Mouse (Mus musculus): Measurements from ENCODE around the gene Cabcoco1.

Cabcoco1 gene

DNA sequence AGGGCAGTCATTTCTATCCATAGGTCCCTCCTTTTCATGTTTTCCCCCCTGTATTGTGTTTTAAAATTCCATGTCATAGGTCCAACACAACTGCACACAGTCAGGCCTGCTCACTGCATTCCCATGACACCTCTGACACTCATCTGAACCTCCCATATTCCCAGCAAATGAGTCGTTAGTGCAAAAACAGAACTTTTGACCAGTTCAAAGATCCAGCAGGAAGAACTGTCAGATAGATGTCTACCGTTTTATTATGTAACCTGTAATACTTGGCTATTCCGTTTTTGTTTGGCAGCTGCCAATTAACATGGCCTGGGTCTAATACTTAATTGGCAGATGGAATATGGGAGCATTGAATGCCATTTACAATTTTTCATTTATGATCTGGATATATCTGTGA is 34.0 kb downstream of the Cabcoco1 start:
- DNase-seq (ENCODE audit: low spot score in 2 of 2): no peak

DNA sequence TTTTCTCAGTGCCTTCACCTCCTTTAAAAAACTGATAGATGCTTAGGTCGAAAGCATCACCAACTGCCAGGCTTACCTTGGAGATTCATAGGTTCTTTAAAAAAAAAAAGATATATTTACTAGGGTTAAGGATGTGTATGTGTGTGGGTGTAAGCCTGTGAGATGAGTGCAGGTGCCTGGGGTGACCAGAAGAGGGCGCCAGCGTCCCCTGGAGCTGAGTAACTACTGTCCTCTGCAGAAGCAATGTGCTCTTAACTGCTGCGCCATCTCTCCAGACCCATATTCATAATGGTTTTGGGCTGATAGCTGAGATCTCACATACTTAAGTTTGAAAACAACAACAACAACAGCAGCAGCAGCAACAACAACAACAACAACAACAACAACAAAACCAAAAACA is 35.5 kb downstream of the Cabcoco1 start:
- DNase-seq (ENCODE audit: low spot score in 2 of 2): no peak

DNA sequence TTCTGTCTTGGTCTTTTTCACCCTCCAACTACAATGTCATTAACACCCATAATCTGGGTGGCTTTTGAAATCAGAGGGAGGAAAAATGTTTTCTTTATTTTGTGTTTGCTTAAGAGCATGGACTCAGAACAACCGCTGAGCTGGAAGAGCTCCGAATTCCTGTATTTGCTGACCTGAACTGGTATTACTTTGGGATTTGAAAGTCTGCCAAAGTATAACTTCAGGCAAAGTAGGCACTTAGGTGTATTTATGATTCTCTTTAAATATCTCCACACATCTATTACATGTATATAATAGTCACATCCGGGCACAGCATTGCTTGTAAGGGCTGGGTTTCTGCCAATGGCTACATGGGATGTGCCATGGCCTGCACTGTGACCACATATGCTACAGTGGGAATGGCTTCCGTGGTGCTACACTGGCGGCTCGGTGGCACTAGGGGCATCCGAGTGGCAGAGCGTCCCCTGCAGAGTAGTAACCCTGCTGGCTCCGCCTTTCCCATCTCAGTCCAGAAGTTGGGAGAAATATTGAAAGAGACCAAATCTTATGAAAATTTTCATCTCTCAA is 37.0 kb downstream of the Cabcoco1 start:
- DNase-seq (ENCODE audit: low spot score in 2 of 2): no peak

DNA sequence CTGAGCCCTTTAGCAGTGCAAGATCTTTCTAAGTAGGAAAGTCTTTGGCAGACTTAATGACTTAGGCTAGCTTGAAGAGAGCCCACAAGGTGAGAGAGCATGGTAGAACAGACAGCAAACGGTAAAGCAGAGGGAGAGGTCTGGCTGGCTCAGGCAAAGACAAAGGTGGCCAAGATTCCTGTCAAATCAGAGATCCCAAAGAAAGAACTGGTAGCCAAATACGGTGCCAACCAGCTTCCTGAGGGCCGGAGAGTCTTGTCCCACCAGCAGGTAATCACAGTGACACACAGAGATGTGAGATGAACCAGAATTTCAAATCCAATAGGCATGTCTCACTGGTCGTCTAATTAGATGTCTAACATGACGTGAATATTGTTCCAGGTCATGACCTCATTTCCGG is 40.6 kb downstream of the Cabcoco1 start:
- DNase-seq (ENCODE audit: low spot score in 2 of 2): no peak

DNA sequence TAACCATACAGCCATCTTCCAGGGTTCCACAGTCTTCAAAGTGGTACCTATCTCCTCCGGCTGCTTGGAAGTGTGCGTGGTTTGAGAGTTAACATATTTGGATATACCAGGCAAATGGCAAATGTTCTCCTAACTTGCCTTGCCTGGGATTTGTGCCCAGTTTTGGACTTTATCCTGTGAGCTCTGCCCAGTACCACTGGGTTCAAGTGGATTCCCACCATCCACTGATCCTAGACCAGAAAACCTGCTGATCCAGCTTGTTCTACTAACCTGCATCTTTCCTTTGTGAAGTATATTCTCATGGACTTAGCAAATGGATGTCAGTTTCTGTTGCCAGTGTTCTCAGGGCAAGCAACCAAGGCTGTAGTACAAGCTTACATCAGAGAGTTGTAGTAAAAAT is 46.5 kb downstream of the Cabcoco1 start:
- DNase-seq (ENCODE audit: low spot score in 2 of 2): no peak

DNA sequence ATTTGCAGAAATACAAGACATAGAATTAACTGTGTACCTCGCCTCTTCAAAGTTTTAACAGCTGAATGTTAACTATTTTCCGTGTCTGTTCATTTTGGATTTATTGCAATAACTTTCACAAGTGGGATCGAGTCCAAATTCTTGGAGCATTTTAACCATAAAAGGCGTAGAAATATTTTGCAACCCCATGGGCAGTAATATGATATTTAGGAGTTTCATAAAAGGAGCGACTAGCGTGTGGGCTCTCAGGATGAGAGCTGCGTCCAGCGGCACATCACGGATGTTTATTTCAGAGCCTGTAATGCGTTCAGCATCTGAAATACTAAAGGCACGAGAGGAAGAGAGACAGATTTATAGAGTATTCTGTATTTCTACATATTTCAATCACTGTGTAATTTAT is 50.1 kb downstream of the Cabcoco1 start:
- no peak for DNase-seq (ENCODE audit: low spot score in 2 of 2)

DNA sequence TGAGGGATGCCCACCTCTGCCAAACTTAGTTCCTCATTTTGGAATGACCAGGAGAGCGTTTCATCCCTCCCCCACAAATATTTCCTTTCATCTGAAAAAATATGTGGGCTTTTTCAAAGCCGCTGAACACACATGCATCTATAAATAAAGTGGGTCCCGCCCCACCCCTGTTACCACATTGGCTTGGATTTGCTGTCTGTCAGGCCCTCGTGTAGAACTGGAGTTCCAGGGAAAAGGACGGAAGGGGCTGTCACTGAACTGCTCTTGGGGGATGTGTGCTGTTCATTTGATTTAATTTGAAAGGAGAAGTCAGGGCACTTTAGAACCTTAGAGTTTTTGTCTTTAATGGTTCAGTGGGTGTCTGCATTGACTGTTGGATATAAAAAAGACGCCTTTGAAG is 50.9 kb downstream of the Cabcoco1 start:
- DNase-seq (ENCODE audit: low spot score in 2 of 2): no peak

DNA sequence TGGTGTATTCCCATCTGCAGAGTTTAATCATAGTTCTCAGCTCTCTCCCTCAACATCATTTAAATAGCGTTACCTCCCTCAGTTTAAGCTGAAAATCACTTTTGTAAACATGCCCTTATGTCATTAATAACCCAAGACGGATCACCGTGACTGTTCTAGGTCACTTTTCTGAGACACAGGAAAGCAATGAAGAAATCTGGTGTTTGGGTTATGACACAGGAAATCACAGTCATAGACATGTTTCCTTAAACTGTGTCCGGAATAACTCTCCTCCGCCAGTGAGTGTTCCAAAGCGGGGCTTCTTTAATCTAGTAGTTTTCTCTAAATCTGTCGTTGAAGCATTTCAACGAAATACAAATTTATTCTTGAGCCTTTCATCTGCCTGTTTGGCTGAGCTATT is 68.9 kb downstream of the Cabcoco1 start:
- DNase-seq (ENCODE audit: low spot score in 2 of 2): no peak

DNA sequence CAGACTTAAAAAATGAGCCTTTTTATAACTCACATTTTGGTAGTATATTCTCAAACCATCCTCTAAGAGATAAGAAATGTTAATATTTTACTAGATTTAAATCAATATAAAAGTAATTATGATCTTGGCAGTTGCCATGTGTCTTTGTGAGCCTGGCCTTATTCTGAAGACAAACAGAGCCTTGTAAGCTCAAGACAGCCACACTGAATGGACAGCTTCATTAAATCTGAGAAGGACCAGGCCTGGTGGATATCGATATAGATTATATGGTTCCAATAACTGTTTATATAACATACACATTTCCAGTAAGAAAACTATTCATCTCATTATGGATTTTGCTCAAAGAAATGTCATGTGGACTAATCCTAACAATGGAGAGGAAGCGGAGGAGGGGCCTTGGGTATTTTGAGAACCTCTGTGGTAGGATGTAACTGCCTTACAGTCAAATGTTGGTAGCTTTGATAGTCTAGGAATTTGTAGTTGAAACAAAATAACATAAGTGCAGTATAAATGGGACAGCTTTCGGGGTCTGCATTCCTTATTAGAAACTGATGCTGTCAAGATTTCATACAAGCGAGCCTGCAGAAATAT is 75.9 kb downstream of the Cabcoco1 start:
- no peak for DNase-seq (ENCODE audit: low spot score in 2 of 2)

DNA sequence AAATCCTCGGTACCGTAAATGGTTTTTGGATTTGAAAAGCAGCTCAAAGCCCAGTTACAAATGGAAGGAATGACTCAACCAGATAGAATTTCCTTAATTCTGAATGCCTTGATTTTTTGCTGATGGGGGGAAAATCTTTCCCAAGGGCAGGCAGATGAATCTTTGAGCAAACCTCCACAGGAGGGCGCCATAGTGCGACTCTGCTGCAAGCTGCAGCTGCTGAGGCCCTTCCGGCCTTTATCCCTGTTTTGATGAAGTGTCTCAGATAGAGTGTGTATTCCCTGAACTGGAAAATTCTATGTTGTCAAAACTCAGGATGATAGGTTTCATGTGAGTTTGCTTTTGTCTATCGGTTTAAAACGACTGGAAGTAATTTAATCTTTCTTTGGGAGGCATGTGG is 76.8 kb downstream of the Cabcoco1 start:
- DNase-seq (ENCODE audit: low spot score in 2 of 2): peak; percentile 76 to 86

DNA sequence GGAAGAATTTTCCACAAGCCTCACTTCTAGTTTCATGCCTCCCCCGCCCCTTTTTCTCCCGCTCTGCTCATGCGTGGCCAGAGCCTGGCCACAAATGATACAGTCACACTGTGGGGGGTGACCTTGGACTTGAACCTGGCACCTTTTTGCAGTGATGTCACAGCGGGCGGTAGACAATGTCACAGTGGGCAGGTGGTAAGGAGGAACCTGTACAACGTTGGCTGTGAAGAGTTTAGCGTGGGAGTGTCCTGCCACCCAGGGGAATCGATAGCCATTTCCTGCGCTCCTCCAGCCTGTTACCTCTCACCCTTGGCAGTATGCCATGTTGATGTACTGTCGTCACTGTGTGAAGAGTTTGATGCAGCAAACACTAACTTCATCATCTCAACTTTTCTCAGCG is 81.9 kb downstream of the Cabcoco1 start:
- peak in 1 of 2 experiments; percentile 21 for DNase-seq (ENCODE audit: low spot score in 2 of 2)

DNA sequence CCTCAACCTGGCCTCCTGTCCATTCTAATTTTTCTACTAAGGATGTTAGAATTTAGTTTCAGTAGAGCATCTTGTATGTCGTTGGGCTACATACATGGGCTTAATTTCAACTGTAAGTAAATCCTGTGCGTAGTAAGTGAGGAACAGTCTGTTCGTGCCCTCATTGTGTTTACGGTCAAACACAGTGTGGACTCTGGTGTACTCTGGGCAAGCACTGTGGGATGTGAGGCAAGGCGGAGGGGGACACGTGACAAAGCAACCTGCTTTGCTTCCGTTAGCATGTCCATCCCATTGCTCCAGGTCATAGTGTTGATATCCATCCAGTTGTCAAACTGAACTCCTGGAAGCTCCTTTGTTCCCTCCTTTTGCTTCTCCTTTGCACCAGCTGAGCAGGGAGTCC is 84.7 kb downstream of the Cabcoco1 start:
- no peak for DNase-seq (ENCODE audit: low spot score in 2 of 2)

DNA sequence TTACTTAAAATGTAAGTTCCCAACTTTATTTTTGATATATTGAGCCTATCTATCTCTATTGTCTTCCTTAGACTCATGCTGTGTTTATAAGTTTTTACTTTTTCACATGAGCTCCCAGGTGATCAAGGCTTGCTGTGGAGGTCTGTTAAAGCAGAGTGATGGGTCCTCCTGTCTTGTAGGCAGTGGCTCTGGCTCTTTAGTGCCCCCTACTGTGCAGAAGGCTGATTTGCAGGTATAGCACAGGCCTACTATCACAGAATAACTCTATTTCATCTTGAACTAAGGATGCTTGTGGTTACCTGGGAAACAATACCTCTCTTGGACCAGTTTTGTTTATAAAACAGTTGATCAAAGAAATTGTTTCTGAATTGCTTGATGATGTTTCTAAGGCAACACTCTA is 87.2 kb downstream of the Cabcoco1 start:
- peak in 1 of 2 experiments; percentile 12 for DNase-seq (ENCODE audit: low spot score in 2 of 2)

DNA sequence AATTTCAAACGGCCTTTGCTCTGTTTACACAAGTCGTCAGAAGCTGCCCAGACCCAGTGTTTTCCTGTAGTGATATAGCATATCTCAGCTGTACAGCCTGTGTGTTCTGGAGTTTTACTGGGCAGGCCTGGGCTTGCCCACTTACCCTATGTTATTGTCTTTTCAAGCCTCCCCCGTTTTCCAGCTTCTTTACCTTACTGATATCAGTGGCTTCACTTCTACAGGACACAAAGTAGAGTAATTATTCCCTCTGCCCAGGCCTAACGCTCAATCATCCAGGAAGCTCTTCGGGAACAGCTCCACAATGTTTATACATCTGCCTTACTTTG is 94.9 kb downstream of the Cabcoco1 start:
- DNase-seq (ENCODE audit: low spot score in 2 of 2): no peak

DNA sequence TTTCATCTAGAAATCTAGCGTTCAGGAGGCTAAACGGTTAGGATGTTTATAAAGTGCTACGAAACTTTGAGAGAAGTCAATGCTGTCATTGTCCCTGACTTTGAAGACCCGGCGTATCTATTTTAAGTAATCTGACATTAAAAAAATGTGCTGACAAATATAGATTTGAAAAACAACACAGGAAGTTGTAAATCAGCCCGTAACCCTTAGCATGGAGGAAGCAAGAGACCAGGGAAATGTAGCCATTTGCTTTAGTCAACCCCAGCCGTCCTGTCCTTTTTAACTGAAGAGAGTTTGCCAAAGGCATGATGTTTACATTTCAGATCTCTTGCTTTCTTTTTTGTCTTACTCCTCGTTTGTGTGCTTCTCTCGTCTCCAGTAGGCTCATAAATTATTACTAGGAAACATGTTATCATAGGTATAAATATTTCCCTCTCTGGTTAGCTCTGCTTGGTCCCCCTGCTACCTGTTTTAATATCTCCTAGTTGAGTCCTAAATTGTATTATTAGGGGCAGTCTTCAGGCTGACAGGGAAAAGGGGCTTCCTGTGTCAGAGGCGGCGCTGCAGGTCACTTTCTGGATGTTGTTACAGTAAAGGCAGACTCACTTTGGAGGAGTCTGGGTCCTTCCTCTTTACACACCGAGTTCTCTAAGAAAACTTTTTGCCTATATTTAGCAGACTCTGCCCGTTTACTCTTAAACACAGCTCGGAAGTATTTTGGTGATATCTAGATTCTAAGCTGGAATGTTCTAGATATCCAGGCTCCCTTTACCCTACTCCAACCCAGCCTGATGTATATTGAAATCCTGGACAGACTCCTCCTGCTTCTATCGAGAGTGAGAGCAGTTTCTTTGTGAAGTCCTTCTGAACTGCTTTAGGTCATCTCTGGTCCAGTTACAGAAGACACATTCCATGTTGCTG is 95.6 kb downstream of the Cabcoco1 start:
- DNase-seq (ENCODE audit: low spot score in 2 of 2): no peak

DNA sequence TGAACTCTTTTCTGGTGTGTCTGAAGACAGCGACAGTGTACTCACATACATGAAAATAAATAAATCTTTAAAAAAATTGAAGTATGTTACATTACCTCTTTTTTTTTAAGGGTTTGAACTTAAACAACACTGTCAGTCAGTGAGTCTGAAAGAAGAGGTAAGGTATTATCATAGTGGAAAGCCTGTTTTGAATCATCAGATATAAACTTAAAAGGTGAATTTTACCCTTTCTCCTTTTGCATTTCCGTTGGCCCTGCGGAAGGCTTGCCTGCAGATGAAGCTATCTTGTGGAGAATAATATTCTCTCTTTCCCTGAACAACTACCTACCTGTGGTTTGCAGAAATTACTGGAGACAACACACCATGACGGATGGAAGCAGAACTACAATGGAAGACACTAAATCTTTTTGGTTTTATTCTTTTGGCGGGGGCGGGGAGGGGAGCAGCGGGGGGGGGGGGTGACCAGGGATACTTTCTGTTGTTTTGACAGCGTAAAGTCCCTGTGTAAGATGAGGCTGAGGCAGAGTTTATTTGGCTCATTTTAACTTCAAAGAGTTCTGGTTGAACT is 96.4 kb downstream of the Cabcoco1 start:
- no peak for DNase-seq (ENCODE audit: low spot score in 2 of 2)

DNA sequence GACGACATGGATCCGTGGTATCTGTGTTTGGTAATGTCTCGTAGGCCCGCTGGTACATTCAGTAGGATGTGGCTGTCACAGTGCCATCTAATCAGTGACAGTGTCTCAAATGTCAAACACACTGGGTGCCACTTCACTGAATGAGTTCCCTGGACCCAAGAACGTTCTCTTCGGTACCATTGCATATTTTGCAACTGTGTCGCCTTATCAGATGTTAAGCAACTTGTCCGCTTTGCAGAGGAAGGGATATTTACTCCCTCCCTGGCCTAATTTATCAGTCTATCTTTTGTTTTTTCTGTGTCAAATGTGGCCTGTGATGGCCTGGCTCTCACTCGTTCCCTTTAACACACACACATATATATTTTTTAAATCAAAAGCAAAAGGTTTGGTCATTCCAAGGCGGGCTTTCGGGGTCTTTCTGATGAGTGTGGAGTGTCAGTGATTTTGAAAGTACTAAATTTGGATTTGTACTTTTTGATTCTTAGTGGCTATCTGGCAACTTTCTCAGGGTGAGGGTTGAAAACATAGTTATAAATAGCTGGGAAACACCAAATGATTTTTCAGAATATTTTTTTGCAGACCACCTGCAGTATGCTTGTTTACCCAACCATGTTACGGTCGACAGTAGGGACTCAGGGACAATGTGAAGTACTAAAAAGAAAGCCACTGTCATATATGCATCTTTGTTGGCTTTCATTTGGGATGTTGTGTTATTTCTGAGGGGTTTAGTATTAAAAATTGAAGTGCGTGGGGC is 97.2 kb downstream of the Cabcoco1 start:
- no peak for DNase-seq (ENCODE audit: low spot score in 2 of 2)

DNA sequence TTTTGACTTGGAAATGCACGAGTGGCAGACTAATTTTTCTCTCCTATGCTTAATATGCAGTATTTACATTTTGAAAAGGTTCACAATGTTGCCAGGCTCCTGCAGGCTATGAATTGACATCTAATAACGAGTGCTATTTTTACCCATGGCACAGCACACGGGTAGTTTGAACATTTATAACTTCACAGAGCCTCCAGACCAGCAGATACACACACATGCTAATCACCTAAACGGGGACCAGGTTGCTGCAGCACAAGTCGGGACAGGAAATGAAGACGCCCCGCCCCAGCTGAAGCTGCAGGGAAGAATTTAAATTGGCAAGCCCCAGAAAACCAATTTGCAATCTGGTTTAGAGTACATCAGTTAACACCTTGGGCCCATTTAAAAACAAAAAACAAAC is 98.6 kb downstream of the Cabcoco1 start:
- no peak for DNase-seq (ENCODE audit: low spot score in 2 of 2)

DNA sequence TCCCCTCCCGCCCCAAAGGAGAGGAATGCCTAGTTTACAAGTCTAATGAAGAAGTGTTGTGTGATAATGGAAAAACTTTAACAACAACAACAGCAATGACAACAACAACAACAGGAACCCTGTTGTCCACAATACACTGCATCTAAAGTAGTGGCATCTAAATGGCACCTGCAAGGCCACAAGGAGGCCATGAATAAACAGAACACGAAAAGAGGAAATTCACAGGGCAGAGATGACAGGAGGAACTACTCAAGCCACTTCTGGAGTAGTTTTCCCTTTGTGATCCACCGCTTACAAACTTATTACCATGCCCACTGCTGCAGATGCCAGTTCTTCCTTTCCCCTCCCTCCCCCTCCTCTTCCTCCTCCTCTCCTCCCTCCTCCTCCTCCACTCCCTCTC is 99.0 kb downstream of the Cabcoco1 start:
- DNase-seq (ENCODE audit: low spot score in 2 of 2): no peak

DNA sequence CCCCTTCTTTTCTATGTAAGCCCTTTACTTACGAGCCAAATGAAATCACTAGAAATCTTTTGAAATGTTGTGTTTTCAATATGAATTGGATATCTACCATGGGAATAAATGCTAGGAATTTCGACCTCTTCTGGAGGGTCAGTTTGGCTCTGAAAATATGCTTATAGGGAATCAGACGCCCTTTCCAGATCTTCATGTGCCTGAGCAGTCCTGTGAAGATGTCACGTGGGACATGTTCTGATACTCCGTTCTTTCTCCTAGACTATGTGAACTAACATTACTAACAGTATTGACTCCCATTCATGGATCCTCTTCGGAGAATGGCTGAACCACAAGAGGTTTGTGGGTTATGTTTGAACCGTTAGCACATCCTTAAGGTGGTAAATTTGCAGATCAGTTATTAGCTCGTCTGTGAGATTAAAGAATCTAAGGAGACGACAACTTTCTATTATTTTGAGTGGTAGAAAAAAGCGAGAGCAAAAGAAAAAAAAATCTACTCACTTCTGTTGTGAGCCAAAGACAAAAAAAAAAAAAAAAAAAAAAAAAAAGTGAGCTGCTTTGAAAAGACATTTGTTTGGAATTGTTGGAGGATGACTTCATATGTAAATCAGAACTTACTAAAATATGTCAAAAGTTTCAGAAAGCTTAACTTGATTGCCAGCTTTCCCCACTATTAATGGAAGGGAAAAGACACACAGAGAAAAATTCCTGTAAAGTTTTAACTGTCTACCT is 99.6 kb downstream of the Cabcoco1 start:
- DNase-seq (ENCODE audit: low spot score in 2 of 2): no peak

DNA sequence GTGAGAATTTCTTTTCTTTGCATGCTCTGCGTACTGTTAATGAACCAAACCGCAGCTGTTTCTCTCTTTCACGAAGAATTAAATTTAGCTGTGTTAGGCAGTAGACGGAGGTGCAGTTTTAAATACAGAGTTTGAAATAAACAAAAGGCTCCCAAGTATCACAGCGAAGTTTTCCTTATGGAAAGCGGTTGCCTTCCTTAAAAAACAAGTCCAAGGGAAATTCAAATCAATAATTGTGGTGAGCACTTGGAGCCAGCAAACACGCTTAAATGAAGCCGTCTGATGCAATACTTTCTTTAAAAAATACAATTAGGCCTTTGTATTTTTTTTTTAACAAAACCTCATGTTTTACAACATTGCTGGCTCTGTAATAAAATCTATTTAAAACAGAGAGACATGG is 101.2 kb downstream of the Cabcoco1 start:
- DNase-seq (ENCODE audit: low spot score in 2 of 2): no peak

DNA sequence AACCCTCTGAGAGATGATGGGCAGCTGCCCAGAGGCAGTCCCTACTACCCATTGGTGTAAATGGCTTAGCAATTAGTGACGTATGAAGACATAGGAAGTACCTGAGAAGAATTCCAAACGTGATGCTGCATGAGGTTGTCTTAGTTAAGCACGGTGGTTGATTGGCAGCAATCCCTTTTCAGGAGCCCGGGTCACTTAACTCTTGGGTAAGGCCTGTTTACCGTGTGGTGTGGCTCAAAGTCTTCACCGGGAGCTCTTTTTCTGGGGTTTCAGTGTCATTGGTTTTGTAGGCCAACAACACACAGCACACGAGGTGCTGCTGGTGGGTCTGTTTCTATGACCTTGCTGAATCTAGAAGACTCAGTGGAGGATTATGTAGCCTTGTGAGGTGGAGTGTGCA is 105.9 kb downstream of the Cabcoco1 start:
- no peak for DNase-seq (ENCODE audit: low spot score in 2 of 2)

All from right cerebral cortex, postnatal 10 days (tissue).